Mouse (Mus musculus): ENCODE measurements around the gene Bhlha15.

Bhlha15 gene

DNA sequence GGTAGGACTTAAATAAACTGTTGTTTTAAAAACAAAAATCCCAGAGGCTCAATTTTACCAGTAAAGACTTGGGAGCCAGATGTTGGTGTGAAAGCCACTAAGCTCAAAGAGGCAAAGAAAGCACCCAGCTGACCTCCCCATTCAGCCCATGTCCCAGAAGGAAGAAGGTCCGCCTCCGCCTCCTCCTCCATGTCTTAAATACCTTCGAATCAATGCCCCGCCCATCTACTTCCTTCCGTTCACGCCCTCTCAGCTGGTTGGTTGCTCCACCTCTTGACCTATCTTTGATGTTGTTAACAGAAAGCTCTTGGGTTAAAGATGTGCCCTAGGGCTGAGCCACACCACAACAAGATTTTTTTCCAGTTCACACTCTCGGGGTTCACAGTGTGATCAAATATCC lies 40.1 kb downstream of the Bhlha15 start:
- DNase-seq (ENCODE audit: low read depth in 1 of 2, low spot score in 2 of 2) = no peak

DNA sequence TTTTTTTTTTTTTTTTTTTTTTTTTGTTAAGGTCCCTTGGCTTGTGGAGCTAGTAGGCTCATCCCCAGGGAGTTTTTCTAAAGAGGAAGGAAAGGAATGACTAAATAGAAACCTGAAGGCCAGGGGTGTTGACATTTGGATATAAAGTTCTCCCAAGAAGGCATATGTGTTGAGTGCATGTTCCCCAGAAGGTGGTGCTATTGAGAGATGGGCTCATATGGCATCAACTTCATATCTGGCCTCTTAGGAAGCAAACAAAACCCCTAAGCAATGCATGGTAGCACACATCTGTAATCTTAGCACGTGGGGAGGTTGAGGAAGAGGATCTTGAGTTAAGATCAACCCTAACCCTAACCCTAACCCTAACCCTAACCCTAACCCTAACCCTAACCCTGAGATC lies 41.3 kb downstream of the Bhlha15 start:
- DNase-seq (ENCODE audit: low read depth in 1 of 2, low spot score in 2 of 2) = no peak

DNA sequence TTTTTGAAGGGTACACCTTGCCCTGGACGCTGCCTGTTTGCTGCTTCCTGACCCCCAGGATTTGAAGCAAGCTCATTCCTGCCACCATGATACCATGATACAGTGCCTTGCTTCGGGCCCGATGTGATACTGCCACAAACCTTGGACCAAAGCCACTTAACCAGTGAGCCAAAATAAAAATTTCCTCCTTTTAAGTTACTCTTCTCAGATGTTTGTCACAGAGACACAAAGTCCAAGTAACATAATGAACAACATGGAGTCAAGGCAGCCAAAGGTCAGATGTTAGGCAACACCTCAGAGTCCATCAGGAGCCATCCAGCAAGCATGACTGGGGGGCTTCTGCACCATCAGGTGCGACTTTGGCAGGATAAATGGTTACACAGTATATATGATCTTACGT lies 42.4 kb downstream of the Bhlha15 start:
- DNase-seq (ENCODE audit: low read depth in 1 of 2, low spot score in 2 of 2) = no peak

DNA sequence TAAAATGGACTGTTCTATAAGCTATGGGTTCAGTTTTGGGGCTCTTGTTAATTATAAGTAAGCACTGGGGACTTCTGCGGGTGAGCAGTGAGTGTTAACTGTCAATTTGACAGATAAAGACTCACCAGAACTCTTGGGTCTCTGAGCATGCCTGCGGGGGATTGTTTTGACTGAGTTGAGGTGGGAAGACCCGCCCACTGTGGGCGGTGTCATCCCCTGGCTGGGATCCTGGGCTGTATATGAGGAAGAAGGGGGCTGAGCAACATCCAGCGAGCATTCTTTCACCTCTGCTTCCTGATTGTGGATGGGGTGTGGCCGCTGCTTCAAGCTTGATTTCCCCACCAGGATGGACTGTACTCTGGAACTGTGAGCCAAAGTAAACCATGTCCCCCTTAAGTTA lies 44.1 kb downstream of the Bhlha15 start:
- DNase-seq (ENCODE audit: low read depth in 1 of 2, low spot score in 2 of 2) = no peak

DNA sequence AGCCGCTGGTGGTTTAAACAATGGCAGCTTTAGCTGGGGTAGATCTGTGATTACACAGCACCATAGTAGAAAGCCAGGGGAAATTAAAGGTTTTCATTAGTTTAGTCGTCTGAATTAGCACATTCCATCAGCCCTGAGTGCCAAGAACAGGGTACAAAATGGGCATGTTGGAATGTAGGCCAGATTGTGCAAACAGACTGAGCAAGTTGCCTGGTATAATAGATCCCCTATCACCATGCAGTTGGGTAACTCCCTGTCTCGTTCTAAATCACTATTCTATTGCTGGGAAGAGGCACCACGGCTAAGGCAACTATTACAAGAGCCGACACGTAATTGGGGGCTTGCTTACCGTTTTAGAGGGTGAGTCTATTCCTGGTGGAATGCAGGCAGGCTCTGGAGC lies 44.6 kb downstream of the Bhlha15 start:
- DNase-seq (ENCODE audit: low read depth in 1 of 2, low spot score in 2 of 2) = no peak

DNA sequence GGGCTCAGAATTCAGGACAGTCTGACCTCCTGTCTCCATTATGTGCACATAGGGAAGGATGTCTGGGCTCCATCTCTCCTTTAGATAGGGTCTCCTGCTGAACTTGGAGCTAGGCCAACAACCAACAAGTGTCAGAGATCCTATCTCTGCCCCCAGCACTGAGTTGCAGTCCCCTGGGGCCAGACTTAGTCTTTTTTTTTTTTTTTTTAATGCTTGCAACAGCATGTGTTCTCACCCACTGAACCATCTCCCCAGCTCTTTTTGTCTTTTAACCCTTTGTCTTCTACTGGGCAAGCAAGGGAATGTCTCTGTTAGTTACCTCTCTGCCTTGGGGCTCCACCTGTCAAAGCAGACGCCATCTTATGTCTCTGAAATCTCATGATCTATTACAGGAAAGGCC lies 48.9 kb downstream of the Bhlha15 start:
- DNase-seq (ENCODE audit: low read depth in 1 of 2, low spot score in 2 of 2) = no peak

Data from monocyte, adult 2 months (primary cell).